Mouse (Mus musculus) liver, embryonic 14.5 days (tissue): ENCODE measurements around the gene Saxo1.

ENCODE experiments used
- CTCF ChIP-seq: IDR thresholded peaks from 2 replicates; pipeline ENCODE4 v1.5.1; 2016; ENCODE audit warnings: antibody characterized with exemption, low read depth, control low read depth
- EP300 ChIP-seq: IDR thresholded peaks from 2 replicates; pipeline ENCODE4 v1.6.1; 2016; ENCODE audit warnings: antibody characterized with exemption, low read depth

GRCm38 (mm10) chr4:86489128-86489527, 69.0 kb downstream of the Saxo1 start:
- TF ChIP-seq CTCF (no peak), EP300 (no peak)
